Mouse (Mus musculus): ENCODE measurements around the gene Pik3r2. TPM values are rescaled to one million over a fixed set of nuclear protein-coding genes. Genes with fewer than 3 reads are reported as not detected.

The Pik3r2 gene
- total RNA-seq, 2 experiments from 2014 or later = 173 TPM

DNA sequence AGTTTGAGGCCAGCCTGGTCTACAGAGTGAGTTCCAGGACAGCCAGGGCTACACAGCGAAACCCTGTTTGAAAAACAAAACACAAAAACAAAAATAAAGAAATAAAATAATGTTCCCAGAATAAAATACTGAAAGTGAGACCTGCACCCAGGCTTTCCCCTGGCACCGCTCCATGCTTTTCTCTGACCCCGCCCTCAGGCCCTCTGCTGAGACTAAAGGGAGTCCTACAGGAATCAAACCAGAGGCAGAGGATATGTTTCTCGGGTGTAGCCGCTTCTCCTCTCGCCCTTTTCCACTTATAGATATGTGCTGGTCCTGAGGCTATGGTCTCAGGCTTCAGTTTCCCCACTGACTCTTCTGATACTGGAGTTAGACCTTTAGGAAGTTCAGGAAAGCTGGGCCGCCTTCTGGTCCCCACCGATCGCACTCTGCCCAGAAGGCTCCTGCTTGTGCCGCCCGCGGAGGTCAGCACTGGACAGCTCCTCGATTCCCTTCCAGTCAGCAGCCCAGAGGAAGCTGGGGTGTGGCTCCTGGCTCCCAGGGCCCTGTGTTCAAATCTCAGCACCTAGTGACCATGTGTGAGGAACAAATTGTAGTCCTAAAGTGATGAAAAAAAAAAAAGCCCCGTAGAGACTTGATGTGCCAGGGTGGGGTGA lies 50.6 kb downstream of the Pik3r2 start:
- intact Hi-C loops (cut with DNase I) = no loop called here
- DNase-seq (ENCODE audit: extremely low spot score in 1 of 2, low spot score in 2 of 2) = peak in 1 of 2 experiments; percentile 49

DNA sequence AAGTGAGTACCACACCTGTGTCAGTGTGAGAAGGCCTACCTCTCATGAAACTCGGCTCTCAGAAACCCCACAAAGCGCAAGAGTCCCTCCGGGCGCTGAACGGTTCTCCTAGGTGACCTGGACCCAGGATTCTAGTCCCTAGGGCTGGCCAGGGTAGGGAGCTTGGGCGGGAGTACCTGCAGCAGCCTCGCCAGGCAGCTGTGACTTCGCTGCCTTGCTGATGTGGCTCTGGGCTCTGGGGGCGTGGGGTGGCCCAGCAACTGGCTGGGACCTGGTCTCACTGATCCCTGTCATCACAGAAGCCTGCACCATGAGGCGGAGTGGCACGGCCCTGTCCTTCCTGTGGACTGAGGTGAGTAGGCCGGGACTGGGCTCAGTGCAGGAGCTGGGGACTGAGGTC lies 52.3 kb downstream of the Pik3r2 start:
- peak in 1 of 2 experiments; percentile 19 for DNase-seq (ENCODE audit: extremely low spot score in 1 of 2, low spot score in 2 of 2)
- intact Hi-C loops (cut with DNase I) = no loop called here

DNA sequence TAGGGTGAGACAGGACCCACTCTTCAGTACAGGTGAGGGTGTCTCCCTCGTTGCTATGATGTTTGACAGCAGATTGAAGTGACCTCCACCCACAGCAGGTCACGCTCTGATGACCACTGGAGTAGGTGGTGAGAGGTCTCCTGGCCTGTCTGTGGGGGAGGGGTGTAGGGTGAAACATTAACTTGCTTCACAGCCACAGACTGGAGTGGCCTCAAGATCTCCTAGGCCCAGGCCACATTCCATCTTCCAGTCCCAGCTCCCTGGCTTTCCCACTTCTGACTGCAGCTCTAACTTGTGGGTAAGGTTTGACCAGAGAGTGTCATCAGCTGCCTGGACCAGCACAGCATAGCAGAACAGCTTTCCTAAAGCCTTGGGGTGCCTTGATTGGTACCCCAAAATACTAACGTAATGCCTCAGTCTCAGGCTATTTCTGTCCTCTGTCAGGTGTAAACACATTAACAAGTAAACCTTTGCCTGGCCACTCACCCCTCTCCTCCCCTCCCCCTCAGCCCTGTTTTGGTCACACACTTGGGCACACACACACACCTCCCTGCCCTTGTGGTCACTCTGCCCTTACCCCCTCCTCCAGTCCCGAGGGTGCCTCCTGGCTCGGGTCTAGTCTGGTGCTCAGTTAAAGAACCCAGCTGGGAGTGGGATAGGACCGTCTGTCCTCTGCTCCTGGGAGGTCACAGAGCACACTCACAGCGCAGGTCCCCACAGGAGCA lies 52.9 kb downstream of the Pik3r2 start, which contains the start of gene Pde4c:
Pde4c (plus strand) TSS at position 235 of the 725 bp plus-strand sequence.
- peak in 1 of 2 experiments; percentile 19 for DNase-seq (ENCODE audit: extremely low spot score in 1 of 2, low spot score in 2 of 2)

DNA sequence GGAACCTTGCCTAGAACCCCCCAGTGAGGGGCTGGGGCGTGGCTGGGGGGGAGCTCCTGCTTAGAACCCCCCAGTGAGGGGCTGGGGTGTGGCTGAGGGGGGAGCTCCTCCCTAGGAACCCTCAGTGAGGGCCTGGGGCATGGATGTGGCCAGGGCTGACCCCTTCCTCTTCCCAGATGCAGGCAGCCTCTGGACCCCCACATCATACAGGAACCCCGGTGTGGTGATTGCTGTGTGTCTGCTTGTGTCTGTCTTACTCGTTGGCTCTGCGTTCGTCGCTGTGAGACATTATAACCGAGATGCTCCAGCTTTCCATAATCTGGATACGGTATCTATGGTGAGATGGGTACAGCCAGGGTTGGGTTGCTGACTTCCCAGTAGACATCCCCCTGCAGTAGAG lies 54.9 kb downstream of the Pik3r2 start:
- peak in 1 of 2 experiments; percentile 27 for DNase-seq (ENCODE audit: extremely low spot score in 1 of 2, low spot score in 2 of 2)
- intact Hi-C loops (cut with DNase I) = loop anchor here (2.0 kb wide), 1 partner anchor 31 kb away; no protein-coding TSS in a partner anchor

More for the DNA sequence above, 52.9 kb downstream of the Pik3r2 start, which contains the start of gene Pde4c:
- intact Hi-C loops (cut with DNase I) = loop anchor here (2.0 kb wide), 1 partner anchor 117 kb away; no protein-coding TSS in a partner anchor

DNA sequence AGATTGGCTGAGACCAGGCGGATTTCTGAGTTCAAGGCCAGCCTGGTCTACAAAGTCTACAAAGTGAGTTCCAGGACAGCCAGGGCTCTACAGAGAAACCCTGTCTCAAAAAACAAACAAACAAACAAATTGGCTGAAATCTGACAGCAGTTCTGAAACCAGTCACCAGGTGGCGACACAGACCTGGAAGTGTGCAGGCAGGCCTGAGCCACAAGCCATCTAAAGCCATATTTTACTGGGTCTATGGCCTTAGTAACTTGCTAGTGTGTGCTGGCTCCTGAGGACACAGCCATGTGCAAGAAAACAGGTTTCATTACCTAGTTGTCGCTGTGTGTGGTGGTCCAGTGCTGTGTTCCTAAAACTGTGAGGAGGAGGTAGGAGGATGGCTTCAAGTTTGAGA lies 55.8 kb downstream of the Pik3r2 start:
- peak; percentile 67 to 73 for DNase-seq (ENCODE audit: extremely low spot score in 1 of 2, low spot score in 2 of 2)
- intact Hi-C loops (cut with DNase I) = loop anchor here (2.0 kb wide), 1 partner anchor 32 kb away; no protein-coding TSS in a partner anchor

DNA sequence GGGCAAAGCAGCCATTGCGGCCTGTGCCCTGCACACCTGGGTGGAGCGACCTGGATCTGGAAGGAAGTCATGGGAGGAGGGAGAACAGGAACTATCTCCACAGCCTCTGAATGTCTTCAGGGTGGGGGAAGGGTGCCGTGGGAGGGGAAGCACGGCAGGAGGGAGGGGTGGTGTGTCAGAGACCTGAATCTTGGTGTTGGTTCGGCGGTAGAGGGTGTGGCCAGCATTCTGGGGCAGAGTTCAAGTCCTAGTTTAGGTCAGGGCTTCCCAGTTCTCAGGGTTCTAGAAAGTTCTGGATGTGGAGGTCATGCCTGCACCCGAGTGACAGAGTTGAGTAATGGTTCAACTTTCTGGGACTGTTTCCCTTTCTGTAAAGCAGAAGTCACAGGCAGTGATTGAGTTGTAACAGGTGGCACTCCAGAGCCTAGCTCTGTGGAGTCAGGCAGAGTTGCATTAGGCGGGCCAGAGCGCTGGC lies 56.7 kb downstream of the Pik3r2 start:
- peak in 1 of 2 experiments; percentile 35 for DNase-seq (ENCODE audit: extremely low spot score in 1 of 2, low spot score in 2 of 2)
- intact Hi-C loops (cut with DNase I) = loop anchor here (2.0 kb wide), 1 partner anchor 33 kb away; no protein-coding TSS in a partner anchor

DNA sequence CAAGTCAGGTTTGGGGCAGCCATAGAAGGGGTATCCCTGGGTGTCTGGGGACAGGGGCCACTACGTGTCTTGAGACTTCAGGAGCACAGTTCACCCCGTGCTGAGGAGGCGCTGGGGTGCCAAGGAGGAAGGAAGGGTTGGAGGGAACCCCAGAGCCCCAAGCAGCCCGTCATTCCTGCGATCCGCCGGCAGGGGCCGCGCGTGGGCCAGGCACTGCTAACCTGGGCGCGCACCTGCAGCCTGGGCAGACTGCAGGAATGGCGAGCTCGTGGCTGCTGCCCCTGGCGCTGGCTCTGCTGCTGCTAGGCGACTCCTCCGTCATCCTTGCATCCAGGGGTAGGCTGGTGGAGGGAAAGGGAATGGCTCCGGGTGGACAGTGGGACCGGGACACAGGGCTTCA lies 58.2 kb downstream of the Pik3r2 start, which contains the start of gene Gm3336:
Gm3336 (plus strand) TSS at position 247 of the 400 bp plus-strand sequence.
- peak in 1 of 2 experiments; percentile 61 for DNase-seq (ENCODE audit: extremely low spot score in 1 of 2, low spot score in 2 of 2)

More for the DNA sequence above, 58.2 kb downstream of the Pik3r2 start, which contains the start of gene Gm3336:
- intact Hi-C loops (cut with DNase I) = no loop called here

Small RNA genes within 50 kb of the gene (microRNA-seq; reads per million reads assigned to microRNA genes)
- gene Mir7240 = 7.5 reads per million, percentile 25 among the genes with 10 or more reads in this experiment

Other genes starting within 250 kb of the Pik3r2 start
- 100 to 1,000 TPM; 361 to 375 TPM for gene Fkbp8, start 249.0 kb downstream of the Pik3r2 start, total RNA-seq (2021)
- 10 to 100 TPM; 37.5 to 41.2 TPM for gene Kxd1, start 248.8 kb downstream of the Pik3r2 start, total RNA-seq (2021)
- gene Ell, start 237.3 kb downstream of the Pik3r2 start, total RNA-seq (2021) = 10 to 100 TPM; 15.1 to 18.5 TPM
- gene Isyna1, start 182.3 kb downstream of the Pik3r2 start, total RNA-seq (2021) = 10 to 100 TPM; 46.6 to 53.2 TPM
- gene Ssbp4, start 167.8 kb downstream of the Pik3r2 start, total RNA-seq (2021) = 100 to 1,000 TPM; 236 to 250 TPM
- gene Lrrc25, start 160.6 kb downstream of the Pik3r2 start, total RNA-seq (2021) = 1 to 10 TPM in 1 of 2 experiments, under 1 TPM in 1; 0.94 to 1.1 TPM
- not detected for gene Gdf15, start 144.3 kb downstream of the Pik3r2 start, total RNA-seq (2021)
- gene Pgpep1, start 116.3 kb downstream of the Pik3r2 start, total RNA-seq (2021) = 10 to 100 TPM; 11.5 to 15.9 TPM
- gene Lsm4, start 103.5 kb downstream of the Pik3r2 start, total RNA-seq (2021) = 10 to 100 TPM; 68.2 to 80.4 TPM
- 100 to 1,000 TPM; 147 to 149 TPM for gene Jund, start 77.8 kb downstream of the Pik3r2 start, total RNA-seq (2021)
- gene Iqcn, start 73.3 kb downstream of the Pik3r2 start, total RNA-seq (2021) = under 1 TPM in 1 of 2 experiments, not detected in 1; 0.19 TPM
- gene Gm3336, start 58.2 kb downstream of the Pik3r2 start, total RNA-seq (2021) = not detected
- under 1 TPM; 0.49 to 0.61 TPM for gene Pde4c, start 53.0 kb downstream of the Pik3r2 start, total RNA-seq (2021)
- 100 to 1,000 TPM; 756 to 791 TPM for gene Rab3a, start 22.0 kb downstream of the Pik3r2 start, total RNA-seq (2021)
- gene Mpv17l2, start 15.8 kb downstream of the Pik3r2 start, total RNA-seq (2021) = 10 to 100 TPM; 35.8 to 37.1 TPM
- 100 to 1,000 TPM; 115 to 117 TPM for gene Mast3, start 28.3 kb upstream of the Pik3r2 start, total RNA-seq (2021)
- gene Il12rb1, start 31.7 kb upstream of the Pik3r2 start, total RNA-seq (2021) = under 1 TPM; 0.13 to 0.28 TPM
- gene Arrdc2, start 63.0 kb upstream of the Pik3r2 start, total RNA-seq (2021) = 10 to 100 TPM; 12.9 to 21.2 TPM
- gene Kcnn1, start 86.5 kb upstream of the Pik3r2 start, total RNA-seq (2021) = 10 to 100 TPM; 27.9 to 33.2 TPM
- 10 to 100 TPM; 88.9 to 93.3 TPM for gene Ccdc124, start 97.2 kb upstream of the Pik3r2 start, total RNA-seq (2021)
- gene Slc5a5, start 116.0 kb upstream of the Pik3r2 start, total RNA-seq (2021) = 1 to 10 TPM; 7.2 to 7.3 TPM
- gene Rpl18a, start 120.7 kb upstream of the Pik3r2 start, total RNA-seq (2021) = 100 to 1,000 TPM; 690 to 725 TPM
- 10 to 100 TPM; 76.5 to 79.8 TPM for gene Map1s, start 129.2 kb upstream of the Pik3r2 start, total RNA-seq (2021)